Mouse (Mus musculus) bone marrow, adult 2 months (tissue): Measurements from ENCODE around the gene Cd164. TPM values are rescaled to one million over a fixed set of nuclear protein-coding genes. Genes with fewer than 3 reads are reported as not detected.

Experiments used
- H3K27ac ChIP-seq: fragments of 200-500 bp; 2 replicates; pipeline ENCODE4 v1.5.1; 2012; ENCODE audit warnings: low read depth, mild to moderate bottlenecking, control low read depth, inconsistent platforms, low read length; ENCODE audit not compliant: control insufficient read depth, poor library complexity, insufficient read depth
- H3K4me1 ChIP-seq: fragments of 200-500 bp; 2 replicates; pipeline ENCODE4 v1.6.1; 2011; ENCODE audit warnings: low read length; ENCODE audit not compliant: control insufficient read depth, insufficient read depth
- H3K4me3 ChIP-seq: fragments of 200-500 bp; replicated peaks from 2 replicates; pipeline ENCODE3; 2011; ENCODE audit warnings: mild to moderate bottlenecking, low read depth, low read length, control low read depth; ENCODE audit not compliant: control insufficient read depth
- CTCF ChIP-seq: fragments of 200-500 bp; IDR thresholded peaks from 2 replicates; pipeline ENCODE4 v1.5.1; 2011; ENCODE audit warnings: low read length, control low read depth; ENCODE audit not compliant: control insufficient read depth, insufficient read depth
- POLR2A ChIP-seq: fragments of 200-500 bp; IDR thresholded peaks from 2 replicates; pipeline ENCODE4 v1.6.1; 2011; ENCODE audit warnings: low read depth, mild to moderate bottlenecking, control low read depth, low read length, borderline replicate concordance; ENCODE audit not compliant: control insufficient read depth
- WGBS: fragments of 180-500 bp; shearing (Covaris S2); methylation state at CpG from one replicate; pipeline ENCODE4 v1.1.7; 2018; 5-methylcytosine and 5-hydroxymethylcytosine counted together
- polyA plus RNA-seq: library from polyadenylated mRNA; stranded (reverse); fragments of >200 nt; gene quantifications from 2 replicates; pipeline ENCODE4 v1.2.4, GENCODE M21; 2011; ENCODE audit warnings: low replicate concordance; ENCODE audit not compliant: missing spikeins, insufficient read depth, insufficient read length

Cd164 gene
- polyA plus RNA-seq, 1 experiment = 36.5 TPM

DNA sequence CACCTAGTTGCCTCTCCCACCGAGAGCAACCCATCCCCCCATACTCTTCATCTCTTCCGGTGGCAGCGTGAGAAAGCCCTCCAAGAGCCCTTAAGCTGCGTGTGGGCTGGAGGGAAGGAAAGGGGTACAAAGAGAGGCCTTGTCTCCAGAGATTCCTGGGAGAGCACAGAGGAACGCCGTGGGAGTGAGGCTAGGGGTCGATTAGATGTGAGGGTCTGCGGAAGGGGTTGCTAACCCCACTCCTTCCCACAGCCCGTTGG, 42.3 kb upstream of the Cd164 start:
- Histone ChIP-seq H3K4me3 (peak overlapping the region; percentile 82), H3K4me1 (peaks cover 2% of the 10 kb centered on the region; the same call in 1 of the 2 replicates), H3K27ac (peak overlapping the region; percentile 94)
- 0% methylated on average over 9 of the region's 9 CpGs for WGBS
- TF ChIP-seq POLR2A (no peak), CTCF (no peak)

DNA sequence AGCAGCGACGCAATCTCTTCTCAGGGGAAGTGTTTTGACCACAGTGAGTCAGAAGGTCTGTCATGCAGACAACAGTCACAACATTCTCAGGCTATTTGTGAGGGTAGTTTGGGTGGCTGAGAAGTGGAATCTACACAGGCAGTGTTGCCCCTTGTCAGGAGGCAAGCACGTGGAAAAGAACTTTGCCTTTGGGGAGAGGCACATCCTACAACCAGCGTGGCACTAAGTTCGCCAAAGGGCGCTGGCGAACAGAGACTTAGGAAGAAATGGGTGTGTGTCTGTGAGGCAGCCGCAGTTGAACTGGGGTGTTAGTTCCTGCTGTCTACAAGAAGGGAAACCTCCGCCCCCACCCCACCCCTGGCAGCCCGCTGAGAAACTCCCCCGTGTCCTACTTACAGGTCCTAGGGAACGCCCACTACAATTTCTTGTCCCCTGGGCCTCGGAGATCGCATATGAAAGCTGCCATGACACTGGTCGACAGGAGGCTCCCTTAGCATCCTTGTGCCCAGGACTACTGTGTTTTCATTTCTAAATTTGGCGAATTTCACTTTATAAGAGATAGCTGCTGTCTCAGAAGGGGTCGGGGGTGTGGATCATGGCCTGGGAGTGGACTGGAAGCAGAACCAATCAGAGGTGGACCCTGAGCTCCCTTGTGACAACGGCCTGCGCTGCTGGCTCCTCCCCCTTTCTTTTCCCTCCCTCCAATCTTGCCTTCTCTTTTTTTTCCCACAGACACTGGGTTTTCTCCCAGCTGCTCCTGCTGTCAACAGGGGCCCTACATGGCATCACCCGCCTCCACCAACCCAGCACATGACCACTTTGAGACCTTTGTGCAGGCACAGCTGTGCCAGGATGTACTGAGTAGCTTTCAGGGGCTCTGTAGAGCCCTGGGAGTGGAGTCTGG, 41.7 kb upstream of the Cd164 start:
- 3% methylated on average over 20 of the region's 20 CpGs for WGBS
- H3K4me1 ChIP-seq = peaks cover 2% of the 10 kb centered on the region; the same call in 1 of the 2 replicates
- TF ChIP-seq CTCF = no peak
- no peak for TF ChIP-seq POLR2A
- H3K4me3 ChIP-seq = peak overlapping the region; percentile 82
- peak overlapping the region; percentile 94 for H3K27ac ChIP-seq

DNA sequence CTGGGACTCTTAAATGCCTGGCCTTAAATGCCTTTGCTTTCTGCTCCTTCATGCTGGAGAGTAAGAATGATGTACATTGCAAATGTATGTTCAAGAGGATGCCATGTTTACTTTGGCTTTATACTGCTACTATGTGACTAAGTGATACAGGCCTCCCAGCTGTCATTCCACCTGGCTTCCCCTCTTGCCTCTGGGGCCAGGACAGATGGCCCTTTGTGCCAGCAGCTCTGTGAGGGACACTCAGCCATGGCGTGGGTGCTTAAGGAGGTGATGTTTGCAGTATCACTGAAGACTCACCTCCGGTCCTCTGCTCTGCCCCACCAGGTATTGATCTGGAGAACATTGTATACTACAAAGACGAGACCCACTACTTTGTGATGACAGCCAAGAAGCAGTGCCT, 39.3 kb upstream of the Cd164 start:
- 93% methylated on average over 3 of the region's 3 CpGs for WGBS
- H3K4me3 ChIP-seq = no peak overlapping the region
- H3K27ac ChIP-seq = no peak overlapping the region
- no peaks in the 10 kb centered on the region; the same call in 1 of the 2 replicates for H3K4me1 ChIP-seq
- no peak for TF ChIP-seq CTCF
- no peak for TF ChIP-seq POLR2A

DNA sequence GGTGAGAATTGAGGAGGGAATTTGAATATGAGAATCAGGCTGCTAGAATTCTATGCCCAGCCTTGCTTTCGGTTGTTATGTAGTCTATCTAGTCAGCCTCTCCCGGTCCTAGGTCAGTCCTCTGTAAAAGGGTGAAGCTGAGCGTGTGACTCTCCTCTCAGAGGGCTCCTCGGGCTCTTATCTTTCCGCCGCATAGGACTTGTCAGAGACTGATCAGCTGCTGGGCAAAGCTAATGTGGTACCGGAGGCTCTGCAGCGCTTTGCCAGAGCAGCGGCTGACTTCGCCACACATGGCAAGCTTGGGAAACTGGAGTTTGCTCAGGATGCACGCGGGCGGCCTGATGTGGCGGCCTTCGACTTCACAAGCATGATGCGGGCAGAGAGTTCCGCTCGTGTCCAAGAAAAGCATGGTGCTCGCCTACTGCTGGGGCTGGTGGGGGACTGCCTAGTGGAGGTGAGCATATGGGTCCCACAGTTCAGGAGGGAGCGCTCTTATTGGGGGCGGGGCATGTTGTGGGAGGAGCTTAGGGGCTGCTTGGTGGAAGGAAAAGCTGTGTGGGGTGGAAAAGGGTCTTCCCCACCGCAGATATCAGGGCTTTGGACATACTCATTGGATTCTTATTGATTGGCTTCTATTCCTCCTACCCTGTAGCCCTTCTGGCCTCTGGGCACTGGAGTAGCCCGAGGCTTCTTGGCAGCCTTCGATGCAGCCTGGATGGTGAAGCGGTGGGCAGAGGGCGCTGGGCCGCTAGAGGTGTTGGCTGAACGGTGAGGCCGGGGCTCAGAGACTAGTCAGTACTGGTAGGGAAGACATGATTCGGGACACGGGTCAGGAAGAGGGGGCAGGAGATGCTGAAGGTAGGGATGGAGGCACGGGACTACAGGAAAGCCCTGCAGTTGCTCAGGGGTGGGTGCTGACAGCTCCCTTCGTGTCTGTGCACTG, 38.0 kb upstream of the Cd164 start:
- Histone ChIP-seq H3K27ac (no peak overlapping the region), H3K4me3 (no peak overlapping the region), H3K4me1 (no peaks in the 10 kb centered on the region)
- WGBS = 78% methylated on average over 33 of the region's 33 CpGs
- no peak for TF ChIP-seq CTCF
- no peak for TF ChIP-seq POLR2A

DNA sequence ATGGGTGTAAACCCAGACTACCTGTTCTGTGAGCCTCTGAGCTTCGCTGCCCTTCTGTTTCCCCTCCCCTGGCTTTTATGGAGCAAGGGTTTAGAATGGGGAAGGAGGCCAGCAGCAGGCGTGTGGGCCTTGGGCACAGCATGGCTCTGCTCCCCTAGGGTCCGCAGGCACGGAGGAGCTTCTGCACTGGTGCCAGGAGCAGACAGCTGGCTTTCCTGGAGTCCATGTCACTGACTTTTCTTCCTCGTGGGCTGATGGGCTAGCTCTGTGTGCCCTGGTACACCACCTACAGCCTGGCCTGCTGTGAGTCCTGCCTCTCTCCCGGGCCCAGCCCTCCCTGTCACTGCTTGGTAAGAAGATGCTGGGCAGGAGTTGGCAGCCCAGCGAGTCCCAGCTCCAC, 36.8 kb upstream of the Cd164 start:
- Histone ChIP-seq H3K27ac (no peak overlapping the region), H3K4me3 (no peak overlapping the region), H3K4me1 (no peaks in the 10 kb centered on the region)
- no peak for TF ChIP-seq CTCF
- TF ChIP-seq POLR2A = no peak
- WGBS = 80% methylated on average over 7 of the region's 7 CpGs

DNA sequence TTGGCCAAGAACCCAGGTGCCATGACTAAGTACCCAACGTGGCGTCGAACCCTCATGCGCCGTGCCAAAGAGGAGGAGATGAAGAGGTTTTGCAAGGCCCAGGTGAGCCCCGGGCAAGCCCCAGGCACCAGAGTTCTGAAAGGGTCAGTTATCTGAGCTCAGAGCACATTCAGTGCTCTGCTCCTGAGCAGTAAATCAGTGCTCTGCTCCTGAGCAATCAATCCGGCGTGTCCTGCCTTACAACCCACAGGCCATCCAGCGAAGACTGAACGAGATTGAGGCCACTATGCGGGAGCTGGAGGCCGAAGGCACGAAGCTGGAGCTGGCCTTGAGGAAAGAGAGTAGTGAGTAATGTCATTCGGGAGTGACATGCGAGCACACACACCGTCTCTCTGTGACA, 33.4 kb upstream of the Cd164 start:
- Histone ChIP-seq H3K4me1 (peaks cover 5% of the 10 kb centered on the region), H3K4me3 (no peak overlapping the region), H3K27ac (no peak overlapping the region)
- TF ChIP-seq POLR2A (no peak), CTCF (no peak)
- 88% methylated on average over 16 of the region's 16 CpGs for WGBS

DNA sequence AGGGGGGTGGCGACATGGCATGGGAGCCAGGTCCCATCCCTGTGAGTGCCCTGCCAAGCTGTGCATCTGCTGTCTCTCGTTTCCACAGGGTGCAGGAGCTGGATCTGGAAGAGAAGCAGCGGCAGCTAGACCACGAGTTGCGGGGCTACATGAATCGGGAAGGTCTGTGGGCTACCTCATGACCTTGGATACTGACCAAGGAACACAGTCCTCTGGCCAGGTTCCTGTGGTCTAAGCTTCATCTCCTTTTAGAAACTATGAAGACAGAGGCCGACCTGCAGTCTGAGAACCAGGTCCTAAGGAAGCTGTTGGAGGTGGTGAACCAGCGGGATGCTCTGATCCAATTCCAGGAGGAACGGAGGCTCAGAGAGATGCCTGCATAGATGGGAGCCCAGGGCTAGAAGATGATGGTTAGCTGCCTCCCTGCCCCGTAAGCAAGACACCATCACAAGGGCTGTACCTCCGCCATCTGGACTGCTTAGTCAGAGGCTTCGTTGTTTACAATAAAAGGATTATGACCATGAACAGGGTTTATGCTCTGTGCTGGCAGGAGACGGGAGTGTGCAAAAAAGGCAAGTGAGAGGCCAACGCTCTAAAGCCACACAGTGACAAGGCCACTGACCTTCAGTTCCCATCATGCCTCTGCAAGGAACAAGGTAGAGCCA, 32.6 kb upstream of the Cd164 start:
- H3K4me3 ChIP-seq = no peak overlapping the region
- peaks cover 5% of the 10 kb centered on the region for H3K4me1 ChIP-seq
- 84% methylated on average over 14 of the region's 14 CpGs for WGBS
- TF ChIP-seq CTCF (no peak), POLR2A (no peak)
- no peak overlapping the region for H3K27ac ChIP-seq

DNA sequence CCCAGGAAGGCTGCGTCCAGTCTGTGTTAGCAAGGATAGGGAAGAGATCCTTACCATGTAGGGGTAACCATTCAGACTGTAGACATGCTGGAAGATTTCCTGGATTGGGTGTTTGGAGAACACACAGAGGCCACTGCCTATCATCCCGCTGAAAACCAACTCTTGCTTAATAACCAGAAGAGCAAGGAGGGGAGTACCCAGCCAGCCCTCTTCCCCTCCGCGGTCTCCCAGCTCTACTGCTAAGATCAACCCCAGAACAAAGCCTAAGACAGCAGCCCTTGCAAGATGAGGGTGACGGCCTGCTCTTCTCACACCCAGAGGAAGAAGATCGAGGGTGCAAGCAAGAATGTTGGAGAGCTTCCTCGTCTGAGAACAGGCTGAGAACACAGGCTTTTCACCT, 30.3 kb upstream of the Cd164 start:
- Histone ChIP-seq H3K4me3 (no peak overlapping the region), H3K4me1 (peaks cover 5% of the 10 kb centered on the region), H3K27ac (no peak overlapping the region)
- 21% methylated on average over 7 of the region's 7 CpGs for WGBS
- TF ChIP-seq CTCF = no peak
- no peak for TF ChIP-seq POLR2A
